Mouse (Mus musculus): Measurements from ENCODE around the gene Ankrd31.

Ankrd31 gene

DNA sequence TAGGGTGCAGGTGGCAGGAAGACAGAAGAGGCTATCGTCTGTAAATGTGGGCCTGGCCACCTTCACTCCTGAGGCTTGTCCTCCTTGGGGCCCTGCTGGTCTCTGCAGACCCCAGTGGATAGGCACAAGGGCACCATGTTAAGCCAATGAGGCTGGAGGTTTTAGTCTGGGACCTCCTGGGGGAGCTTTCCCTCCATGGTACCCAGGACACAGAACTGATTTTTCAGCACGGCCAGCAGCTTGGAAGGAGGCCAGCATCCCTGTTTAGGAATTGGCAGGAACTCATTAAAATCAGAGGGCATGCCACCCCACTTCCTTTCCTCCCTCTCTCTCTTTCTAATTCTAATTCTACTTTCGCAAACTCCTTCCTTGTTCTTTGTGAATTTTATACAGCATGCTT, 195.5 kb downstream of the Ankrd31 start:
- DNase-seq, result no peak

- DNase-seq, result no peak
Observed at GRCm38 (mm10) chr13:96945748-96946147, 197.7 kb downstream of the Ankrd31 start.

DNA sequence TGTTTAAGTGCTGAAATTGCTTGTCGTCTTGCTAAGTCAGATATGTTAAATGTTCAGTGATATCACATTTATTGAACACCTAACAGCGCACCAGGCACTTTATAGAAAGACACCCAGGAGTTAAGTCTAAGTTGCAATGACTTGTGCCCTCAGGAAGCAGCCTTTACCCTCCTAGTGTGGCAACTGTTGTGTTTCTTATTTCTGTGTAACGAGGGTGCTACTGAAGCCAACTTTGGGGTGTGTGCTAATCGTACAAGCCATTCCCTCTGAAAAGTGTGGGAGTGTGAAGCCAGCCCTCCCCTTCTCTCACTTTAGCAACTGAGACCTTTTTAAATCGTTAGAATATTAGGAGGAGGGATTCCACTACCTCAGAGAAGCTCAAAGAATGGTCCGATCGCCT, 199.7 kb downstream of the Ankrd31 start:
- no peak for DNase-seq

- DNase-seq, result no peak
Observed at GRCm38 (mm10) chr13:96951880-96952279, 203.8 kb downstream of the Ankrd31 start.

DNA sequence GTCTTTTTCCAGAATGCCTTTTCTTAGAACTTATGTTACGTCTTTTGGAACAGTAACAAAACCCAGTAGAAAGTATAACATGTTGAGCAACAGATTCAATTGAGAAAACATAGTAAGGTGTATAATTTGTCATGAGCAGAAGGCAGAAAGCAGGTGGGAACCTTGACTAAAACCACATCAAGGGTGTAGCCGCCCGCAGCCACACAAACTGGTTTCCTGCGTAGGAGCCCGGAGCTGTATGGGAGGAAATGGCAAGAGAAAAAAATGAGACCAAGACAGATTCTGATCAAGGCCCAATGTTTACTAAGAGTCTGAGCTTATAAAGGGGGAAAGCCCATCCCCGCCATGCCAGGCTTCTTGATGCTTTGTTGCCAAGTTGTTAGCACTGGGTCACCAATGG, 208.4 kb downstream of the Ankrd31 start:
- peak; percentile 81 to 86 for DNase-seq

All from thymus, postnatal 36 days (tissue).